Mouse (Mus musculus): Measurements from ENCODE around the gene Yae1d1. TPM values are rescaled to one million over a fixed set of nuclear protein-coding genes. Genes with fewer than 3 reads are reported as not detected.
A peak's percentile ranks its signal among the peaks of the same experiment; 100 is the strongest.

Yae1d1 gene
- polyA plus RNA-seq (2015; fragmentation: Nextera tagmentation; extraction: Ambion mirVana): 78.4 and 80.5 TPM in 2 replicates

- WGBS: under 1% methylated on average over 54 of the region's 54 CpGs
- Histone ChIP-seq H3K9me3 (replicated peaks) (no peaks in the 10 kb centered on the region), H3K4me3 (replicated peaks) (peak within 1 kb of the TSS; percentile 70), H3K36me3 (peaks cover 2% of the 10 kb centered on the region; the same call in 1 of the 2 replicates), H3K9ac (replicated peaks) (peak within 1 kb of the TSS; percentile 74), H3K4me2 (peak within 1 kb of the TSS; percentile 83), H3K27ac (replicated peaks) (peak within 1 kb of the TSS; percentile 84), H3K4me1 (peaks cover 11% of the 10 kb centered on the region), H3K27me3 (replicated peaks) (no peaks in the 10 kb centered on the region)
- peak; percentile 99 for ATAC-seq (ENCODE audit: low FRiP score)
These were observed at the start of gene Yae1d1 for GRCm38 (mm10) chr13:17992697-17993514. Gene Yae1d1, minus strand, starts transcription at chr13:17993349.

DNA sequence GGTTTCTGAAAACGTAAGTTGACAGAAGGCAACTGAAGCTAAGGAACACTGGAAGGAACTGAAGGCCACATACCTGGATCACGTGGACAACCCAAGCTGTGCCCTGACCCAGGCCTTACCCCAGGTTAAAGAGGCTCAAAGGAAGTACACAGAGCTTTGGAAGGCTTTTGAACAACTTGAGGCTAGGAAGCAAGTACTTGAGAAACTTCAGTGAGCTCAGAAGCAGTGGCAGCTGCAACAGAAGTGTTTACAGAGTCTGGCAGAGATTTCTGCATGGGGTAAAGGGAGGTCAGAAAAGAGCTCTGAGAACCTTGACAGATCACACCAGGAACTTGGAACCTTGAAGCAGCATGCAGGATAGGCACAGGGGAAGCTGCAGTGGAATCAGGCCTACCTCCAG is 45.7 kb upstream of the Yae1d1 start:
- H3K27me3 ChIP-seq (replicated peaks): no peaks in the 10 kb centered on the region
- no peak overlapping the region for H3K4me2 ChIP-seq
- no peak for ATAC-seq (ENCODE audit: low FRiP score)
- H3K27ac ChIP-seq (replicated peaks): no peak overlapping the region
- no peaks in the 10 kb centered on the region for H3K4me1 ChIP-seq
- H3K9me3 ChIP-seq (replicated peaks): no peaks in the 10 kb centered on the region
- no peak overlapping the region for H3K9ac ChIP-seq (replicated peaks)
- no peaks in the 10 kb centered on the region for H3K36me3 ChIP-seq
- H3K4me3 ChIP-seq (replicated peaks): no peak overlapping the region
- 83% methylated on average over 2 of the region's 2 CpGs for WGBS

- Histone ChIP-seq H3K27ac (replicated peaks) (no peak overlapping the region), H3K4me3 (replicated peaks) (no peak overlapping the region), H3K4me1 (no peaks in the 10 kb centered on the region), H3K27me3 (replicated peaks) (no peaks in the 10 kb centered on the region), H3K9me3 (replicated peaks) (no peaks in the 10 kb centered on the region), H3K4me2 (no peak overlapping the region), H3K9ac (replicated peaks) (no peak overlapping the region), H3K36me3 (no peaks in the 10 kb centered on the region)
- 80% methylated on average over 3 of the region's 3 CpGs for WGBS
- no peak for ATAC-seq (ENCODE audit: low FRiP score)
These were observed 23.5 kb upstream of the Yae1d1 start for GRCm38 (mm10) chr13:18016604-18017003.

DNA sequence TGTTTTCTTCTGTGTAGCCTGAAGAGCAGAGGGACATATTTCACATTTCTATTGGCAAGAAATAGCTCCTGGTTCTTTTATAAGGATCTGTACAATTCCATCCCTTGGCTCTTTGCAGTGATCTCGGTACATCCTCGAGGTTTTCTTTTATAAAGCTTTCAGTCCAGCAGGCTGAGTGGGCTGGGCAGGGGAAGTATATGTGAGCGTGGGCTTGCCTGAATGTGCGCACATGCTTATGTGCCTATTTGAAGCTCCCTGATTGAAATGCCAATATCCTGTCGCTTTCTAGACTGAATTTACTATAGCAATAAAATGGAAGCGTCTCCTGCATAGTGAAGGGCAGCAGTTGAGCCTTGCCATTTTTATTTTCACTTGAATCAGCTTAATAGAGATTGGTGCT is 20.1 kb upstream of the Yae1d1 start:
- ATAC-seq (ENCODE audit: low FRiP score): peak; percentile 50
- H3K9me3 ChIP-seq (replicated peaks): no peaks in the 10 kb centered on the region
- no peaks in the 10 kb centered on the region for H3K27me3 ChIP-seq (replicated peaks)
- no peak overlapping the region for H3K4me3 ChIP-seq (replicated peaks)
- WGBS: 58% methylated on average over 6 of the region's 6 CpGs
- no peaks in the 10 kb centered on the region for H3K4me1 ChIP-seq
- H3K36me3 ChIP-seq: no peaks in the 10 kb centered on the region
- 0 out of 2 replicates have a peak overlapping the region, but pooled peaks have one; percentile 5 for H3K27ac ChIP-seq (replicated peaks)
- H3K9ac ChIP-seq (replicated peaks): no peak overlapping the region
- H3K4me2 ChIP-seq: no peak overlapping the region

DNA sequence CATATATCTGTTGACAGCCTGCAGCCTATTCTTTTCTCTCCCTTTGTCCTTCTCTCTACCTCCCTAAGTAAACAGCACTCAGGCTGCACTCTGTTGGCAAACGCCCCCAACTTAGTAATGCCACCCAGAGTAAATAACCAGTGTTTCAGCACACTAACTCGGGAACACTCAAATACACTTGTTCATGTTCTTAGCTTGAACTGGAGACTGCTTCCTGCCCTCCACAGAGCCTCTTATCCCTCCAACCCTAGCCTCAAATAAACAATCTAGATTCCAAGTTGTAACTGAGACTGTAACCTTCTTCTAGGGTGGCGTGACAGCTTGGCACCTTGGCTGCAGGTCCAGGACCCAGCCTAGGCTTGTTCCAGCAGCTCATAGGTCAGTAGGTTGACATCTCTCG is 17.9 kb upstream of the Yae1d1 start:
- H3K4me3 ChIP-seq (replicated peaks): no peak overlapping the region

DNA sequence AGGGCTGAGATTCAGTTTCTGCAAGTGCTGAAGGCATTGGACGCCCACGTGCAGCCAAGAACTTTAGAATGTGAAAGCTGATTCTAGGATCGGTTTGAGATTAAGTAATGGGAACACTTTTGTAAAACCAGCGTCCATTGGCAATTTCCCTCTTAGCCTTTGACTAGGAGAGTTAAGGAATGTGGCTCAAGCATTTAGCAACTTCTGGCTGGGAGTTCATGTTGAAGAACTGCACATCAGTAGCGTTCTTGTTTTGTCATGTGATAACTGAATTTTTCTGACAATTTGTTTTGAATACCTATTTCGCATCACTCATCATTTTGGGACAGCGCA is 332 bp upstream of the Yae1d1 start:
- Histone ChIP-seq H3K4me3 (replicated peaks) (peak overlapping the region; percentile 70), H3K9me3 (replicated peaks) (no peaks in the 10 kb centered on the region), H3K27ac (replicated peaks) (peak overlapping the region; percentile 84), H3K9ac (replicated peaks) (peak overlapping the region; percentile 74), H3K4me1 (peaks cover 11% of the 10 kb centered on the region), H3K36me3 (0 out of 2 replicates have a peak, but pooled peaks cover 2% of the 10 kb centered on the region), H3K4me2 (peak overlapping the region; percentile 83), H3K27me3 (replicated peaks) (no peaks in the 10 kb centered on the region)
- 37% methylated on average over 7 of the region's 7 CpGs for WGBS
- no peak for ATAC-seq (ENCODE audit: low FRiP score)

More for the DNA sequence above, 17.9 kb upstream of the Yae1d1 start:
- Histone ChIP-seq H3K9ac (replicated peaks) (no peak overlapping the region), H3K4me1 (no peaks in the 10 kb centered on the region), H3K36me3 (no peaks in the 10 kb centered on the region), H3K27me3 (replicated peaks) (no peaks in the 10 kb centered on the region), H3K27ac (replicated peaks) (no peak overlapping the region), H3K9me3 (replicated peaks) (no peaks in the 10 kb centered on the region), H3K4me2 (no peak overlapping the region)
- no peak for ATAC-seq (ENCODE audit: low FRiP score)
- WGBS: 82% methylated on average over 4 of the region's 4 CpGs

DNA sequence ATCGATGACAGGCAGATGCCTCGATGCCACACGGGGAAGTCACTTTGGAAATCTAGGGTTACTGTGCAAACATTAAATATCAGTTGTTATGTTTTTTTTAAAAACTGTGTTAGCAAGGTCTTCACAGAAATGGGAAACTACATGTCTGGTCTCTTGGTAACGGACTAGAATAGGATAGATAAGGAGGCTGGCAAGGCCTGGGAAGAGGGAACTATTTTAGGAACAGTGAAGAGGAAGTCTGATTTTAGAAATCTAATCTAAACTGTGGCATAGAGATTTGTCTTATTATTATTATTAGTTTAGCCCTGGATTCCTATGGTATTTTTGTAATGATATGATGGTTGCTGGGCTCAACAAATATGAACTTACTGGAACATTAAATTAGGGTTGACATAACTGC is 1.1 kb downstream of the Yae1d1 start:
- peaks cover 10% of the 10 kb centered on the region for H3K36me3 ChIP-seq
- WGBS: 90% methylated on average over 4 of the region's 4 CpGs
- H3K9ac ChIP-seq (replicated peaks): no peak overlapping the region; the same call in 1 of the 2 replicates
- H3K9me3 ChIP-seq (replicated peaks): no peaks in the 10 kb centered on the region
- peak overlapping the region; percentile 83 for H3K4me2 ChIP-seq
- ATAC-seq (ENCODE audit: low FRiP score): no peak
- no peak overlapping the region for H3K27ac ChIP-seq (replicated peaks)
- peaks cover 11% of the 10 kb centered on the region for H3K4me1 ChIP-seq
- H3K27me3 ChIP-seq (replicated peaks): no peaks in the 10 kb centered on the region
- H3K4me3 ChIP-seq (replicated peaks): no peak overlapping the region

DNA sequence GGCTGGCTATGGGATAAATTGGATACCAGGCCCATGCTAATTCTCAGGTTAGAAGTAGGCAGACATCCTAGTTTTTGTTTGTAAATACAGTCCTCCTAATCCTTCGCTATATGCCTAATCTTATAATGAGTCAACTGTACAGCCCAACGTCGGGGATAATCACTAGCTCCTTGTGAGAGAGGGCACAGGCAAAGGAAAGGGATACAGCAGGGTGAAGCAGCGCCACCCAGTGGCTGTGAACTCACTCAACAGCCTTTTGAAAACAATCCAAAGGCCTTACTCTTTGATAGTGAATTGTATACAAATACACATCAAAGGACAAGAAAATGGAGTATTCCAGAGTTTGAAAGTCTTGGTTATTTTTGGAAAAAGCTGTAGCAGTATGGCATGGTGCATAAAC is 10.0 kb downstream of the Yae1d1 start:
- H3K4me3 ChIP-seq (replicated peaks): no peak overlapping the region
- H3K27me3 ChIP-seq (replicated peaks): no peaks in the 10 kb centered on the region
- no peaks in the 10 kb centered on the region for H3K4me1 ChIP-seq
- H3K9me3 ChIP-seq (replicated peaks): no peaks in the 10 kb centered on the region
- ATAC-seq (ENCODE audit: low FRiP score): no peak
- H3K4me2 ChIP-seq: no peak overlapping the region
- no peak overlapping the region for H3K9ac ChIP-seq (replicated peaks)
- WGBS: 57% methylated on average over 4 of the region's 4 CpGs
- peaks cover 34% of the 10 kb centered on the region for H3K36me3 ChIP-seq
- no peak overlapping the region for H3K27ac ChIP-seq (replicated peaks)

DNA sequence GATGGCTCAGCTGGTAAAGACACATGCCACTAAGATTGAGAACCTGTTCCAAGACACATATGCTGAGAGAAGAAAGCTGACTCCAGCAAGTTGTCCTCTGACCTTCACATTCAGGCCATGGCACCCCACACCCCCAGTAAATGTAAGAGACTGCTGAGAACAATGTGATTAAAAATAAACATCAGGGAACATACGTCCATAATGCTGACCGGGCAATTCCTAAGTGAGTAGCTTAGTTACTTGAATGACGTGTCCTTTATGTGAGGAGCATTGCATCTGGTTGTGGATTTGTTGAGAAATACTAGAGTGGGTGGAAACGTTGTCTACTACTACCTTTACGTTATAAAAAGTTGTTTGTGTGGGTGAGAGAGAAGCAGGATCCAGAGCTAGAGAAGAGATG is 10.5 kb downstream of the Yae1d1 start:
- Histone ChIP-seq H3K4me1 (no peaks in the 10 kb centered on the region), H3K9ac (replicated peaks) (no peak overlapping the region), H3K27me3 (replicated peaks) (no peaks in the 10 kb centered on the region), H3K4me3 (replicated peaks) (no peak overlapping the region), H3K9me3 (replicated peaks) (no peaks in the 10 kb centered on the region), H3K36me3 (peaks cover 32% of the 10 kb centered on the region), H3K27ac (replicated peaks) (no peak overlapping the region), H3K4me2 (no peak overlapping the region)
- no peak for ATAC-seq (ENCODE audit: low FRiP score)
- WGBS: 91% methylated on average over 5 of the region's 5 CpGs

DNA sequence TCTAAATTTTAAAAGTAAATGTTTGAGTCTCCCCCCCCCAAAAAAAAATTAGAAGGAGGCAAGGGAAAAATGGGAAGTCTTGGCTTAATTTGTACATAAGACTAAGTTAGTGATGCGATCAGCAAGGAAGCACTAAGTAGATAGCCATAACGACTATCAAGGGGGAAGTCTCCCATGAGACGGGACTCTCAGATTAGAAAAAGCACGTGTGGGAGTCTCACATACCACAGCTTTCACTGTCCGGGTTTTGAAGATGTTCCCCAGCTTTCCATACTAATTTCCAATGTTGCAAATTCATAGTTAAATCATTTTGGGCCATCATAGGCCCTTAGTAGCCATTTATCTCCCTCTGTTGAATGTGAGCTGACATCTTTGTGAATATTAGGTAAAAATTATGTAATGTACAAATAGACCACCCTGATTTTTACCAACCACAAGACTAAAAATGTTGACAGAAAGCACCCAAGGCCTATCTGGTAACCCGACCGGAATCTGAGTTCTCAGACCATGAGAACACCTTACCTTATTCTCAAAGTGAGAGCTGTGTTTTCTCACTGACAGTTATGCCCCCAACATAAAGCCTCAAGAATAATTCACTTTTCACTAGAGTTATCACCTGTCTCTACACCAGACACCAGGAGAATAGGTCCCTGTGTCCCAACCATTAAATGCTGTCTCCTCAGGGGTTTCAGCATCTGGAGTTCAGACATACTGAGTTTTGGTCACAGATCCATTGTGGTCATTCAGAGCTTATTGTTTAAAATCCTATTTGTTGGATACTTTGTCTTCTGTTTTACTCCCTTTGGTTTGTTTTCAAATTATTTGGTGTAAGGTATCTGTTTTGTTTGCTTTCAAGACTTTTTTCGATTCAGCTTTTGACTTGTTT is 16.1 kb downstream of the Yae1d1 start:
- Histone ChIP-seq H3K27me3 (replicated peaks) (no peaks in the 10 kb centered on the region), H3K9ac (replicated peaks) (no peak overlapping the region), H3K9me3 (replicated peaks) (no peaks in the 10 kb centered on the region), H3K4me2 (no peak overlapping the region), H3K36me3 (no peaks in the 10 kb centered on the region), H3K4me1 (no peaks in the 10 kb centered on the region), H3K27ac (replicated peaks) (no peak overlapping the region), H3K4me3 (replicated peaks) (no peak overlapping the region)
- no peak for ATAC-seq (ENCODE audit: low FRiP score)
- WGBS: 87% methylated on average over 8 of the region's 8 CpGs

DNA sequence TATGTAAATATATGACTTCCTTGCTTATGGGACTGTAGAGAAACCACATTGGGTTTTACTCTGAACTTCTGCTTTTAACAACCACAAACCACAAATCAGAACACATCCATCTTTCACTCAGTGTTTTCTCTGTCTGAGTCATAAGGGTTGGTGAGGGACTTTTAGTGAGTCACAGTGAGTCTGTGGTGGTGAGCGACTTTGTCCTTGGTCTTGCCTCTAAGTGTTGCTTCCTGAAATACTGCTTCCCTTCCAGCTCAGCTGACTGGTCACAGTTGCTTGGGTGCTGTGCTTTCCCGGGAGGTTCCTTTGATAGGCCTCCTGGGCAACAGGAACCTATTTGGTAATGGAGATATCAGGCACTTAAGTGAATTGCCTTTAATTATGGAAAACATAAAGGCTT is 17.3 kb downstream of the Yae1d1 start:
- H3K4me1 ChIP-seq: no peaks in the 10 kb centered on the region
- 38% methylated on average over 2 of the region's 2 CpGs for WGBS
- H3K27me3 ChIP-seq (replicated peaks): no peaks in the 10 kb centered on the region
- H3K4me3 ChIP-seq (replicated peaks): no peak overlapping the region
- no peak for ATAC-seq (ENCODE audit: low FRiP score)
- H3K9me3 ChIP-seq (replicated peaks): no peaks in the 10 kb centered on the region
- H3K36me3 ChIP-seq: no peaks in the 10 kb centered on the region
- H3K9ac ChIP-seq (replicated peaks): no peak overlapping the region
- no peak overlapping the region for H3K4me2 ChIP-seq
- no peak overlapping the region for H3K27ac ChIP-seq (replicated peaks)

- Histone ChIP-seq H3K4me2 (no peak overlapping the region), H3K4me3 (replicated peaks) (no peak overlapping the region), H3K27me3 (replicated peaks) (no peaks in the 10 kb centered on the region), H3K9me3 (replicated peaks) (no peaks in the 10 kb centered on the region), H3K36me3 (no peaks in the 10 kb centered on the region), H3K27ac (replicated peaks) (no peak overlapping the region), H3K9ac (replicated peaks) (no peak overlapping the region), H3K4me1 (no peaks in the 10 kb centered on the region)
- 84% methylated on average over 1 of the region's 1 CpGs for WGBS
- ATAC-seq (ENCODE audit: low FRiP score): no peak
These were observed 17.7 kb downstream of the Yae1d1 start for GRCm38 (mm10) chr13:17975457-17975856.

Measured in neural tube, embryonic 15.5 days (tissue).